Mouse (Mus musculus): ENCODE results near the gene 1700020D05Rik.
A peak's percentile ranks its signal among the peaks of the same experiment; 100 is the strongest.
"Not testable (repeated sequence)": the region's sequence is repeated elsewhere in the genome, so short reads cannot be mapped to it uniquely, and the experiment has no call there.

The 1700020D05Rik gene

DNA sequence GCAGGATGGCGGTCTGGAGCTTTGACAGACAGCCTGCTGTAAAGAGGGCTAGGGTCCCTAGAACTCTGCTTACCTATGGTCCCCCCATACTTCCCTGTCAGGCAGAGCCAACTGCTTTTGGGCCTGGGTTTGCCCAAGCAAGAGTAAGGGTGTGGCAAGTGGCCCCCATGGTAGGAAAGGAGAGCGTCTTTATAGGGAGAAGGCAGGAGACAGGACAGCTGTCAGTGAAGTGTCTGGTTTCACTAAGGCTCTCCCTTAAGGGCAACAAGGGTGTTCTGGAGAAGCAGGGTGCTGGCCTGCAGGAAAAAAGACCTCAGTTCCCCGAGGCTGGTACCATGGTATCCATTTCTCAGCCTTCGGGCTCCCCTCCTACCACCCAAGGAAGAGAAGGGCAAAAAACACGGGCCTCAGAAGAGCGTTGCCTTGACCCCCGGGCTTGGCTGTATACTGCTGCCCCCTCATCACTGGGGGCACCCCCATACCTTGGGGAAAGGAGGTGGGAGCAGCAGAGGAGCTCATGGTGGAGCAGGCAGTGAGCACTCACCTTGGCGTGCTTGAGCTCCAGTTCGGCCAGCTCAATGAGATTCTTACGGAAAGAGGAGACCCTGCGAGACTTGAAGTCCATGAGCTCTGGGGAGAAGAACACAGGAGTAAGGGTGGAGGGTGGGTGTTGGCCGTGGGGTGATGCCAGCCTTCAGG is 8.1 kb downstream of the 1700020D05Rik start:
- no peak for DNase-seq (ENCODE audit: low spot score in 2 of 2)

DNA sequence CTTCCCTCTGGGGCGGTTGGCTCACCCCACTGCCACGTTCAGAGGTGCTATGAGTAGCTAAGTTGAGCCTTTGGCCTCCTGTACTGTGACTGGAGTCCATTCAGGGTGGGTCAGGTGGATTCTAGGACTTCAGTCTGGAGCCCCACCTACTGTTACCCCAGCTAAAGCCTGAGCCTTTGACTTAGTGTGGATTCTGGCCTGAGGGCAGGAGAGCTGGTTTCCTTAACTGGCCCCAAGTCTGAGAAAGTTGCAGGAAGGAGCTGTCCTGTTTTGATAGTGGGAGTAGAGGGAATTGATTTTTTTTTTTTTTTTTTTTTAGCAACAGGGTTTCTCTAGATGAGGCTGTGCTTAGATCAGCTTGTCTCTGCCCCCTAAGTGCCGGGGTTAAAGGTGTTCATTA is 9.3 kb downstream of the 1700020D05Rik start:
- DNase-seq (ENCODE audit: low spot score in 2 of 2), result no peak

DNA sequence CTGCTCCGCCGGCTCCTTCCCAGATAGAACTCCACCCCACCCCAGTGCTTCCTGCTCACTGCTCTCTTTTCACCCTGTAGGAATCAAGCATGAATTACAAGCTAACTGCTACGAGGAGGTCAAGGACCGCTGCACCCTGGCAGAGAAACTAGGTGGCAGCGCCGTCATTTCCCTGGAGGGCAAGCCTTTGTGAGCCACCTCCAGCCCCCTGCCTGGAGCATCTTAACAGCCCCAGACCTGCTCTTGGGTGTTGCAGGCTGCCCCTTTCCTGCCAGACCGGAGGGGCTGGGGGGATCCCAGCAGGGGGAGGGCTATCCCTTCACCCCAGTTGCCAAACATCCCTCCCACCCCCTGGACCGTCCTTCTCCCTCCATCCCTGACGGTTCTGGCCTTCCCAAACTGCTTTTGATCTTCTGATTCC is 10.3 kb downstream of the 1700020D05Rik start:
- not testable (repeated sequence) for DNase-seq (ENCODE audit: low spot score in 2 of 2)

DNA sequence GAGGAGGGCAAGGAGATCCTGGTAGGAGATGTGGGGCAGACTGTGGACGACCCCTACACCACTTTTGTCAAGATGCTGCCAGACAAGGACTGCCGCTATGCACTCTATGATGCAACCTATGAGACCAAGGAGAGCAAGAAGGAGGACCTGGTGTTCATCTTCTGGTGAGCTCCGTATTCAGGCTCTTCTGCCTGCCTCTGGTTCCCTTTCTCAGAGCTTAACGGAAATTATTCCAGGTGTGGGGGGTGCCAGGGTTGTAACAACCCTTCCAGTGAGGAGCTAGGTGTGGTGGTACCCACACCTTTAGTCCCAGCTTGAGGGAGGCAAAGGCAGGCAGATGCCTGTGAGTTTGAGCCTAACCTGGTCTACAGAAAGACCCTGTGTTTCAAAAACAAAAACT is 10.9 kb downstream of the 1700020D05Rik start:
- DNase-seq (ENCODE audit: low spot score in 2 of 2), result no peak

DNA sequence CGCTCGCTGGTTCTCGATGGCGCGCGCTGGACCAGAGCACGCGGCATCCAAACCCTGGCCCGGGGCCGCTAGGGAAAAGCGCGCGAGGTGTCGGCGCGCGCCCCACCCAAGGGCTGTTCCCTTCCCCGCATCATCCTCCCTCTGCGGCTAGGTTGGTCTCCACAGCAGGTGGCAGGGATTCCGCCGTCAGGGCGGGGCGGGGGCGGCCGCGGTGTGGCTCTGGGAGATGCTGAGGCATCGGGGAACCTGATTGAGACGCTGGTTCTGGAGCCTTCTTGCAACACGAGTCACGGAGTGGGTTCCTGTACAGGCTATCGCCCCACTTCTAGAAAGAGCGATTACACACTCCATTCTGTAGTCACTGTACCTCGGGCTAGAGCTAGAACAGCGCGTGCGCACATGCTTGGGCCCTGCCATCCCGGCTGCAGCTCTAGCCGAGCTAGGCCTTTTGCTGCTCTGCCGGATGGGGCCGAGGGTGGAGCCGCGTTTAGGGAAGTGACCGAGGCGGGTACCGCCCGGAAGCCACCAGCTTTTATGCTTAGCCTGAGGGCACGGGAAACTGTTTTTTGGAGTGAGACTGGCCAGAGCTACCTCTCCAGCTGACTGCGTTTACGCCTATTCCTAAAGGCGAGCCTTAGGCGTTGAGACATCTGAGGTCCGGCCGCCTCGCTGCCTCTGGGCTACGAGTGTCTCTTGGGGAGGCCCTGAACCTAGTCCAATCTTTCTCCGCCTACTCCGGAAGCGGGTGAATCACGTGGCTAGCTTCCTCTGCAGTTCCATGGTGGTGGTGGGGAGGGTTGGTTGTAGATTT is 12.5 kb downstream of the 1700020D05Rik start:
- DNase-seq (ENCODE audit: low spot score in 2 of 2), result peak; percentile 54 to 64

DNA sequence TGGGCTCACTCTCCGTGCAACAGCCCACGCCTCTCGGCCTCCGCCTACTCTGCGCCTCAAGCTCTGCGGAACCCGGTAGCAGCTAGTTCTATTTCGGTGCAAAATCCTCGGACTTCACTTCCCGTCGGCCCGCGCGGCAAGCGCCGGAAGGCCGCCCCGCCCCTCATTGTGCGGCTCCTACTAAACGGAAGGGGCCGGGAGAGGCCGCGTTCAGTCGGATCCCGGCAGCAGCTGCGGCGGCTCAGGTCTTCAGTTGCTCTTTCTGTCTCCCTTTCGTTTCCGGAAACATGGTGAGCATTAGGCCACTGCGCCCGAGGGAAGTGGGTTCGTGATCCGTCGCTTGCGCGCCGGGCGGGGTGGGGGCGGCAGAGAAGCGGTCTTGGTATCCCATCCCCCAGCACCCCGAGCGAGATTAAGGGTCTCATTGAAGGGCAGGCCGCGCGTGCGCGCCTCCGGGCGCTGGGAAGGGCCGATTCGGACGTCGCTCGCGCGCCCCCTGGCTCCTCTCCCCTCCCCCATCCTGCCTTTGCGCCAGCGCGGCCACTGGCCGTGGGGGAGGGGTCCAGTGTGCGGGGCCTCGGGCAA is 13.2 kb downstream of the 1700020D05Rik start, which contains the start of gene Cfl1:
Gene Cfl1, plus strand, starts transcription at position 143 of the 585 bp plus-strand sequence.
- DNase-seq (ENCODE audit: low spot score in 2 of 2), result peak; percentile 88 to 93

DNA sequence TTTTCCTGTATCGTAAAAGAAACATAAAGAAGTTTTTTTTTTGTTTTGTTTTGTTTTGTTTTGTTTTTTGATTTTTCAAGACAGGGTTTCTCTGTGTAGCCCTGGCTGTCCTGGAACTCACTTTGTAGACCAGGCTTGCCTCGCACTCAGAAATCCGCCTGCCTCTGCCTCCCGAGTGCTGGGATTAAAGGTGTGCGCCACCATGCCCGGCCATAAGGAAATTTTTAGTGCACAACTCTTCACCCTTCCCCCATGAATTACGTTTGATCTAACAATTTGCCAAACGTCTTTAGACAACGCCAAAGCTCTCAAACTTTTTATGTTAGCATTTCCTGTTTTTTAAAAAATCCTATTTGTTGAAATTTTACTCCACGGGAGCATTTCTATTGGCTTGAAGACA is 13.9 kb downstream of the 1700020D05Rik start:
- DNase-seq (ENCODE audit: low spot score in 2 of 2), result not testable (repeated sequence)

DNA sequence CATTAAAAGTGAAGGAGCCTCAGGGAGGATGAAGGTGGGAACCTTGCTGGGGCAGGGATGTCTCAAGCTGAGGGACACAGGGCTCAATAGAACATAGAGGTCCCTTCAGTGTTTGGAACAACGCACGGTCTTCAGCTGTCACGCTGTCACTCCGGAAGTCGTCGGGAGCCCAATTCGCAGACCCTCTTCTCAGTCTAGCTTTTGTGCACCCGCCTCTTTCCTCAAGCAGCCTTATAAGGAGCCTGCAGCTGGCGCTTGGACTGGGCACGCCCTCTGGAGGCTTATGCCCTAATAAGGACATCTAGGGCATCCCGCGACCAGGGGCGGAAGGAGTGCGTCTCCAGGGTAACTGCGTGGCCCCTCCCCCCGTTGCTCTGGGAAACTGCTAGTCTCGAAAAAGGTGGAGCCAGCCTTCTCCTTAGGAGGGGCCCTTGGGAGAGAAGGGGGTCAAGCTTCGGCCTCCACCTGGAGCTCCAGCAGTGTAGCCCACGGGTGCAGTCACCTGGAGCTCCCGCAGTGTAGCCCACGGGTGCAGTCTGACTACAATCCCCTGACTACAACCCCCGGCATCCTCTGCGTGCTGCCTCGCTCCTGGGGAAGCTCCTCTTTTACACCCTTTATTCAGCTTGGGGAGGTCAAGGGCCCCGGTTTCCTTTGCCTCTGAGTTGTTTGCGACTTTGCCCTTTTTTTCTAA is 14.6 kb downstream of the 1700020D05Rik start:
- DNase-seq (ENCODE audit: low spot score in 2 of 2), result peak; percentile 97

DNA sequence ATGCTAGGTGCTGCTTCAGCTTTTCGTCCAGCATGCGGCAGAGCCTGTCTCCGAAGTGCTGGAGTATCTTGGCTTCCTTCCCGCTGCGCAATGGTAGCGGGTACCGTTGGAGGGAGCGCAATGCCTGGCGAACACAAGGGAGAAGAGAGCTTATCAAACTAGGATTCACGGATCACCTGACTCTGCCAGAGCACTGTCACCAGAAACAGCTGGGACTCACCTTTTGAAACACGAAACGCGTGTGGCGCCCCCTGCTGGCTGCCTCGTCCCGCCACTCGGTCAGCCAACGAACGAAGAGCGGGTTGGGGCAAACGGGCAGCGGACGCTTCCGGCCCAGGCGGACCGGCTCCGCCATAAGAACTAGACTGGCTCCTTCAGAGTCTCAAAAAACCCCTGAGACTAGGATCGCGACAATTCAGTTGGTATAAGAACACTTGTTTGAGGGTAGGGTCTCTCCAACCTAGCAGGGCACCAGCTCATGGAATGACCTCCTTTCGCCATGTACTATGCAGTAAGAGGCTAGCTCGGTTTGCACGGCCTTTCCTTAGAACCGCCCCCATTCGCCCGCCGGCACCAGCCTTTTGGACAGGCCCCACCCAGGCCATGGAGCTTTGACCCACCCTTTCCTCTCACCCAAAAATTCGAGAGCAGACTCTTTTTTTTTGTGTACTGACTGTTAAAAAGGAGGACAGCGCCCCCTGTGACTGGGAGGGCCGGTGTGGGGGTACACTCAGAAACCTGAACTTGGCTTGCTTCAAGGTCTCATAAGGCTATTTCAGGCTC is 15.6 kb downstream of the 1700020D05Rik start, which contains the start of gene Mus81:
Gene Mus81, minus strand, starts transcription at position 635 of the 783 bp plus-strand sequence.
- DNase-seq (ENCODE audit: low spot score in 2 of 2), result peak; percentile 92 to 94

DNA sequence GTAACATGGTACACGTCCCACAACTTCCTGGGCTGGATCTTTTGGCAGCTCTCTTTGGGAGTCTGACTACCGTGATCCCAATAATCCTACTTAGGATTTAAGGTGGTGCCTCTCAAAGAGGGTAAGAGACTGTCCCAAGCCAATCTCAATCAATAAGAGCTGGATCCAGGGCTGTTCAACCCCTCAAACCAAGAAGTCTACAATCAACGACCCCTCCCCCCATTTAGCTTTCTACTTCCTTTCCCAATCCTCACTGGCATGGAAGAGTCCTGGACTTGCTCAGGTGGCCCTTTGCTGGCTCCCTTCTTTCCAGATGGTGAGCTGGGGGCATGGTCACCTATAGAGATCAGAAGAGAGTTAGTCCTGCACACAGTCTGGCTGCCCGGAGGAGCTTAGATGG is 16.8 kb downstream of the 1700020D05Rik start:
- DNase-seq (ENCODE audit: low spot score in 2 of 2), result no peak

DNA sequence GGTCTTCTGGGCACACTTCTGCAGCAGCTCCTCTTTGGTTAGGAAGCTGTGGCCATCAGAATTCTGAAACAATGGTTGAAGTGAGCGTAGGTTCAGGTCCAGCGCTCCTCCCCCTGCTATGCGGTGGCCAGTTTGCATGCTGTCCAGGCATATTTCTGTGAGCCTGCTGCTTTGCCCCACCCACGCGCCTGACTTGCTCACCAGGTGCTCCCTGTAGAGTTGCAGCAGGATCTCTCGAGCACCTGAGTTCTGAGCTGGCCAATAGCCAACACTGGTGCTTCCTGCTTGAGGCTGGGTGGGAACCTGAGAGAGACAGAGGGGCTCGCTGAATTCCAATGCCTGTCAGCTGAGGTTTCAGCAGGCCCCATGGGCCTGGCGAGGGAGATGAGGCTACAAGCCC is 17.3 kb downstream of the 1700020D05Rik start:
- DNase-seq (ENCODE audit: low spot score in 2 of 2), result no peak

DNA sequence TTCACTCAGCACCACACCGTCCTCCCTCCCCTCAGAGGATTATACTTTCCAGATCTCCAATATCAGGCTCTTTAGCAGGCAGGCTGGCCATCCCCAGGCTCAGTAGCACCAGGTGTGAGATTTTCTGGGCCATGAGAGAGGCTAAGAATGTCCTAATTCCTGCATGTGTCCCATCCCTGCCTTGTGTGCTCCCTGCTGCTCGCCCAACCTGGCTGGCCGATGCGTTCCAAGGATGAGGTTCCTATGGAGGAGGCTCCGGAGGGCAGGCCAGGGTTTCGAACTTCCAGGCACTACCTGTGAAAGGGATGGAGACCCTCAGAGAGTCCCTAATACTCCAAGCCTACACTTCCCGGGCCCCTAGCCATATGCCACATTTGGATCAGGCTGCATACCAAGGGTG is 17.8 kb downstream of the 1700020D05Rik start:
- DNase-seq (ENCODE audit: low spot score in 2 of 2), result no peak

DNA sequence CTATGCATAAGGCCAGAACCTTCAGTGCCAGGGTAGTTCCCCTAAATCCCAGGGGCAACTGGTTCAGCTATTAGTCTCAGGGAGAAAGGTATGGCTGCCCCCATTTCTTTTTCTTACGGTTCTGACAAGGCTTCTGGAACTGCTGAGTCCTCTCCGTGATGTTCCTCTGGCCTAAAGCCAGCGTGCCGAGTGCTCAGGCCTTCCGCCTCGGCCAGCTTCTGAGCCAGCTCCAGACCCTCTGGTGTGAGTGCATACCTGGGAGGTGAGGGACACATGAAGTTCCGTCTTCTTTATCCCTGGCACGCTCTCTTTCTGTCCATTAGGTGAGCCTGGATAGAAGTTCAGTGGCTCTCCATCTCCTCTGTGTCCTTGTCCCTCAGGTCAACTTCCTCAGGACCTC is 18.2 kb downstream of the 1700020D05Rik start:
- no peak for DNase-seq (ENCODE audit: low spot score in 2 of 2)

DNA sequence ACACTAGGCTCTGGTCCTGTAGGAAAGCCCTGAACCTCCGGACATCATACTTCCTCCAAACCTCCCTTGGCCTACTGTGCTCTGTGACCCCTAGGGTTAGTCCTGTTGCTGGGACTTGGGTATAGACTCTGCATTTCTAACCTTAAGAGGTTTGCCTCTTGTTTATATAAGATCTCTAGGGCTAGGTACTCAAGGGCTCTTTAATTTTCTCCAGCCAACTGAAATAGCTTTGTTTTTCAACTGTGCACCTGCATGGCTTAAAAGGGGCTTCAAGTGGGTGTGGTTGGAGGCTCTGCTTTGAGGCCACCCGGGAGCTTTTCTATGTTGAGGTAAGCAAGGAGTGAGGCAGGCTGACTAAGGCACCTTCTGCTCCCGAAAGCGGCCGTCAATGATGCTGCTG is 19.1 kb downstream of the 1700020D05Rik start:
- DNase-seq (ENCODE audit: low spot score in 2 of 2), result no peak

DNA sequence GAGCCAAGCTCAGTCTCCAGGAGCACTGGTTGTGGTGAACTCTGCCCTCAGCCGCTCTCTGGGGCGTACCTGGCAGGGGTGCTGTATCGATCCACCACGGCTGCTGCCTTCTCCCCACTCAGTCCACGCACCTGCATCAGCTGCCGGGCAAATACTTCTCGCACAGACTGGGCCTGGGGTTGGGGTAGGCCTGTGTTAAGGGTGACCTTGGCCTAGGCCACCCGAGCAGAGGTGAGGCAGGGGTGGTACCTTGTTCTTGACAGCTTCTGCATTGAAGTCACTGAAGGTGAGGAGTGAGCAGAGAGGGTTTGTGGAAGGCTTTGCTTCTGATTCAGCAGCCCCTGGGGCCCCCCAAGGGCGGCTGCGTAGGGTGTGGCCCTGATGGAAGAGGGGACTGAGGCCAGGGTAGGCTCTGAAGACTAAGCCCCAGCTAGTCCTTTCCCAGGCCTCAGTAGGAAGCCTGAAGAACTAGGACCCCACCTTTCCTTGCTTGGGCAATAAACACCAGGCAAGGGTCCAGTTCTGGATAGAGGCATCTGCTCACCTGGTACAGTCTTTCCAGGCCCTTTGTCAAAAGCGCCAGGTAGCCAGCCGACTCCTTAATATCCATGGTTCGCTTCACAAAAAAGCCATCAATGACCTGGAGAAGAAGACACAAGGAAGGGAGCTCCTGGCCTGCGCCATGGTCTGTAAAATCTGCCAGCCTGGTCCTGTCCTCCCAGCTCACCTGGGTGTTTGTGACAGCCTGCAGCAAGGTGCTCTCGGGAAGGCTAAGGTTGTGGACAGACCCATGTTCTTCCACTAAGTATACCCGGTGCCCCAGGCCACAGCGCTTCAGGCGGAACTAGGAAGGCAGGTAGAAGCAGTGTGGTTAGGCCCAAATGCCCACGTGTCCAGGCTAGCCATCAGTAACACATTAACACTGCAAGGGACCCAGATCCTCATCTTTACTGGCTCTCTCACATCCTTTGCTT is 19.9 kb downstream of the 1700020D05Rik start:
- no peak for DNase-seq (ENCODE audit: low spot score in 2 of 2)

DNA sequence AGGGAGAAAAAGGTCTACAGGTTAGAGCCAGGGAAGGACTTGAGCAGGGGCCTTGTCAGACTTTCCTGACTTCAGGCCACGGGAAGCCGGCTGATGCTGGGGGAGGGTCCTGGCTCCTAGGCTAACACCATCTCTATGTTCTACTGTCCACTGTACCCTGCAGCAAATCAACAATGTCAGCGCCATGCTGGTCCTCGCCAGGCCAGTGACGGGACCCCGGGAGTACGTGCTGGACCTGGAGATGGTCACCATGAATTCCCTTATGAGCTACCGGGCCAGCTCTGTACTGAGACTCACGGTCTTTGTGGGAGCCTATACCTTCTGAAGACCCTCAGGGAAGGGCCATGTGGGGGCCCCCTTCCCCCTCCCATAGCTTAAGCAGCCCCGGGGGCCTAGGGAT is 22.2 kb downstream of the 1700020D05Rik start:
- DNase-seq (ENCODE audit: low spot score in 2 of 2), result no peak

DNA sequence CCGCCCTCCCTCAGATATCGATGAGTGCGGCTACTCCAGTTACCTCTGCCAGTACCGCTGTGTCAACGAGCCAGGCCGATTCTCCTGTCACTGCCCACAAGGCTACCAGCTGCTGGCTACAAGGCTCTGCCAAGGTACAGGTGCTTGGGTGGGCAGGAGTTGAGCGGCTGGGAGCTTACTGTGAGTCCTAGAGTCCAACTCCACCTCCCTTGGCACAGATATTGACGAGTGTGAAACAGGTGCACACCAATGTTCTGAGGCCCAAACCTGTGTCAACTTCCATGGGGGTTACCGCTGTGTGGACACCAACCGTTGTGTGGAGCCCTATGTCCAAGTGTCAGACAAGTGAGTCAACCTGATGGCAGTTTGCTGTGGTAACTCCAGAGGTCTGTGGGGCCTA is 23.6 kb downstream of the 1700020D05Rik start:
- DNase-seq (ENCODE audit: low spot score in 2 of 2), result no peak

DNA sequence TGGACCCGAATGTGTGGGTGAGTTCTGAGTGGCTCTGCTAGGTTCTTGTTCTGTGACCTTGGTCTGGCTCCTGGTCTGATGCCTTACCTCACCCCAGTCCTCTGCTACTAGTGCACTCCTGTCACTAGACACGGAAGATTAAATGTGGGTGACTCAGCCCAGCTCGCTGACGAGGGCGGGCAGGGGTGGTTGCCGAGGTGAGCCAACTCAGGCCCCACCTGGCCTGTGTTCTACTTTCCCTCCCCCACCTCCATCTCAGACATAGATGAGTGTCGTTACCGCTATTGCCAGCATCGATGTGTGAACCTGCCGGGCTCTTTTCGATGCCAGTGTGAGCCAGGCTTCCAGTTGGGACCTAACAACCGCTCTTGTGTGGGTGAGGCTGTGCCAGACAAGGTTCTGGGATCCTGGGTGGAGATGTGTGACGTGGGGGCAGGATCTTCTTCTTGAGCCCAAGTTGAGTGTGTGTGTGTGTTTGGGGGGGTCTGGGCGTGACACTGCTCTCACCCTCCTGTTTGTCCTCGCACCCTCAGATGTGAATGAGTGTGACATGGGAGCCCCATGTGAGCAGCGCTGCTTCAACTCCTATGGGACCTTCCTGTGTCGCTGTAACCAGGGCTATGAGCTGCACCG is 25.8 kb downstream of the 1700020D05Rik start:
- no peak for DNase-seq (ENCODE audit: low spot score in 2 of 2)

DNA sequence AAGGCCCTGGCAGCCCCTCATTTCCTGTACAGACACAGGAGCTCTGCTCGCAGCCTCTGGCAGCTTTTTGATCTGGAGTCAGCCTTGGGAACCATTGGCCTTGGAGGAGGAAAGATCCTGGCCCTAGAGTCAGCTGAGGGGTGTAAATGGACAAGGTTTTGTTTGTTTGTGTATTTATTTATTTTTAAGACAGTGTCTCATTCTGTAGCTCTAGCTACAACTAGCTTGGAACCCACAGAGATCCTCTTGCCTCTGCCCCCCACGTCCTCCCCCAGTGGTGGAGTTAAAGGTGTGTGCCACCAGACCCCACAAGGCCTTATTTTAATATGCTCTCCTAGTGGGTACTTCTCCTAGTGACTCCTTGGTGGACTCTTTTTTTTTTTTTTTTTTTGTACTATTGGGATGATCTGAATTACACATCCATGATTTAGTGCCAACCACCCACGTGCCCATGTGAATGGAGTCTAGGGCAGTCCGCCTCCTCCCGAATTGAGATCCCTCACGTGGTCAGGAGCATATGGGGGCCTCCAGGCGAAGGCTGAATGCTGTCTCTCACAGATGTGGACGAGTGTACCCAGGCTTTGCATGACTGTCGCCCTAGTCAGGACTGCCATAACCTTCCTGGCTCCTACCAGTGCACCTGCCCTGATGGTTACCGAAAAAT is 26.5 kb downstream of the 1700020D05Rik start:
- no peak for DNase-seq (ENCODE audit: low spot score in 2 of 2)

Measured in frontal cortex, postnatal 25 days (tissue).